Mouse (Mus musculus) liver, postnatal 0 days (tissue): ENCODE measurements around the gene Prkch.

Experiments used
- CTCF ChIP-seq: sonication (generic); IDR thresholded peaks from 2 replicates; pipeline ENCODE4 v1.5.1; 2016; ENCODE audit warnings: antibody characterized with exemption, low read depth
- EP300 ChIP-seq: IDR thresholded peaks from 2 replicates; pipeline ENCODE4 v1.6.1; 2016; ENCODE audit warnings: antibody characterized with exemption, low read depth, mild to moderate bottlenecking

DNA sequence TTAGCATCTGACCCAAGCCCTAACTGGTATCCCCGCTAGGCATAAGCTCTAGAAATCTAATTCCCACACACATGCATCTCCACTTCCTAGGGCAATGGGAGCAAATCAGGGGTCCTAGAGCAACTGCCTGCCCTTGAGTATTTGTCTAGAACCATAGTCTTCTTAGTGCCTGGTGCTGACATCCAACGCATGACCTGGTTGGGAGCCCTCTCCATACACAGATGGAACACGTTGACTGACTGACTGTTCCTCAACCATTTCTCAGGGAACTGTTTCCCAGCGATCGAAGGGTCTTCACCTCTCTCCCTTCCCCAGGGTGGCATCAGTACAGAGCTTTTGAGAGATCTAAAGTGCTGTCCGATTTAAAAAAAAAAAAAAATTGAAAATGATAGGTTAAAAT lies 227.6 kb downstream of the Prkch start:
- TF ChIP-seq CTCF, result no peak
- TF ChIP-seq EP300, result no peak
